Mouse (Mus musculus): ENCODE measurements around the gene Rnf220. TPM values are rescaled to one million over a fixed set of nuclear protein-coding genes. Genes with fewer than 3 reads are reported as not detected.

Rnf220 gene
- polyA plus RNA-seq, 1 experiment from 2014 or later: 76.1 TPM

GRCm38 (mm10) chr4:117438064-117438463 is 58.8 kb downstream of the Rnf220 start:
- Histone ChIP-seq H3K9me3 (ENCODE audit: low read depth, low read length) (no peaks in the 10 kb centered on the region), H3K9ac (no peak overlapping the region), H3K27me3 (ENCODE audit: insufficient read depth, low read length) (no peaks in the 10 kb centered on the region), H3K4me2 (no peak overlapping the region), H3K36me3 (ENCODE audit: insufficient read depth) (no peaks in the 10 kb centered on the region), H3K4me3 (ENCODE audit: low read depth, low read length) (no peak overlapping the region), H3K4me1 (ENCODE audit: insufficient read depth) (no peaks in the 10 kb centered on the region), H3K27ac (ENCODE audit: low read depth) (no peak overlapping the region)
- ATAC-seq (ENCODE audit: insufficient read depth) (no peak), DNase-seq (no peak)
- WGBS: 73% methylated on average over 14 of the region's 14 CpGs
- no peak for TF ChIP-seq CTCF (IDR thresholded peaks at IDR 0.05; ENCODE audit: low read depth)

- ATAC-seq (ENCODE audit: insufficient read depth): no peak
- Histone ChIP-seq H3K36me3 (ENCODE audit: insufficient read depth) (no peaks in the 10 kb centered on the region), H3K4me3 (ENCODE audit: low read depth, low read length) (no peak overlapping the region), H3K27ac (ENCODE audit: low read depth) (no peak overlapping the region), H3K9ac (no peak overlapping the region), H3K9me3 (ENCODE audit: low read depth, low read length) (no peaks in the 10 kb centered on the region), H3K27me3 (ENCODE audit: insufficient read depth, low read length) (no peaks in the 10 kb centered on the region), H3K4me1 (ENCODE audit: insufficient read depth) (no peaks in the 10 kb centered on the region), H3K4me2 (no peak overlapping the region)
- WGBS: 21% methylated on average over 14 of the region's 14 CpGs
- no peak for TF ChIP-seq CTCF (IDR thresholded peaks at IDR 0.05; ENCODE audit: low read depth)
- DNase-seq: peak; percentile 14
Observed at GRCm38 (mm10) chr4:117436995-117437660, 59.7 kb downstream of the Rnf220 start.

- Histone ChIP-seq H3K27ac (ENCODE audit: low read depth) (no peak overlapping the region), H3K4me3 (ENCODE audit: low read depth, low read length) (no peak overlapping the region), H3K9ac (no peak overlapping the region), H3K4me1 (ENCODE audit: insufficient read depth) (no peaks in the 10 kb centered on the region), H3K9me3 (ENCODE audit: low read depth, low read length) (no peaks in the 10 kb centered on the region), H3K4me2 (no peak overlapping the region), H3K27me3 (ENCODE audit: insufficient read depth, low read length) (no peaks in the 10 kb centered on the region), H3K36me3 (ENCODE audit: insufficient read depth) (no peaks in the 10 kb centered on the region)
- DNase-seq (no peak), ATAC-seq (ENCODE audit: insufficient read depth) (no peak)
- WGBS: 73% methylated on average over 8 of the region's 8 CpGs
- TF ChIP-seq CTCF (IDR thresholded peaks at IDR 0.05; ENCODE audit: low read depth): no peak
Observed at GRCm38 (mm10) chr4:117434336-117434735, 62.5 kb downstream of the Rnf220 start.

GRCm38 (mm10) chr4:117429604-117430003 is 67.2 kb downstream of the Rnf220 start:
- no peaks in the 10 kb centered on the region for H3K4me1 ChIP-seq (ENCODE audit: insufficient read depth)
- no peak overlapping the region for H3K4me2 ChIP-seq
- H3K27ac ChIP-seq (ENCODE audit: low read depth): no peak overlapping the region
- H3K9ac ChIP-seq: no peak overlapping the region
- ATAC-seq (ENCODE audit: insufficient read depth): no peak
- no peaks in the 10 kb centered on the region for H3K9me3 ChIP-seq (ENCODE audit: low read depth, low read length)
- DNase-seq: no peak
- H3K36me3 ChIP-seq (ENCODE audit: insufficient read depth): no peaks in the 10 kb centered on the region
- no peaks in the 10 kb centered on the region for H3K27me3 ChIP-seq (ENCODE audit: insufficient read depth, low read length)
- WGBS: 68% methylated on average over 9 of the region's 9 CpGs
- TF ChIP-seq CTCF (IDR thresholded peaks at IDR 0.05; ENCODE audit: low read depth): no peak
- H3K4me3 ChIP-seq (ENCODE audit: low read depth, low read length): no peak overlapping the region

- Histone ChIP-seq H3K4me1 (ENCODE audit: insufficient read depth) (no peaks in the 10 kb centered on the region), H3K4me2 (no peak overlapping the region), H3K27me3 (ENCODE audit: insufficient read depth, low read length) (no peaks in the 10 kb centered on the region), H3K36me3 (ENCODE audit: insufficient read depth) (no peaks in the 10 kb centered on the region), H3K4me3 (ENCODE audit: low read depth, low read length) (no peak overlapping the region), H3K9me3 (ENCODE audit: low read depth, low read length) (no peaks in the 10 kb centered on the region), H3K27ac (ENCODE audit: low read depth) (no peak overlapping the region), H3K9ac (no peak overlapping the region)
- ATAC-seq (ENCODE audit: insufficient read depth): no peak
- WGBS: 43% methylated on average over 12 of the region's 12 CpGs
- no peak for DNase-seq
- TF ChIP-seq CTCF (IDR thresholded peaks at IDR 0.05; ENCODE audit: low read depth): no peak
Observed at GRCm38 (mm10) chr4:117427540-117427939, 69.3 kb downstream of the Rnf220 start.

- no peak overlapping the region for H3K4me2 ChIP-seq
- H3K4me1 ChIP-seq (ENCODE audit: insufficient read depth): no peaks in the 10 kb centered on the region
- no peaks in the 10 kb centered on the region for H3K36me3 ChIP-seq (ENCODE audit: insufficient read depth)
- DNase-seq (no peak), ATAC-seq (ENCODE audit: insufficient read depth) (no peak)
- TF ChIP-seq CTCF (IDR thresholded peaks at IDR 0.05; ENCODE audit: low read depth): no peak
- no peaks in the 10 kb centered on the region for H3K27me3 ChIP-seq (ENCODE audit: insufficient read depth, low read length)
- H3K9ac ChIP-seq: no peak overlapping the region
- H3K9me3 ChIP-seq (ENCODE audit: low read depth, low read length): no peaks in the 10 kb centered on the region
- 90% methylated on average over 7 of the region's 7 CpGs for WGBS
- no peak overlapping the region for H3K4me3 ChIP-seq (ENCODE audit: low read depth, low read length)
- H3K27ac ChIP-seq (ENCODE audit: low read depth): no peak overlapping the region
Observed at GRCm38 (mm10) chr4:117421077-117421476, 75.8 kb downstream of the Rnf220 start.

GRCm38 (mm10) chr4:117416827-117417226 is 80.0 kb downstream of the Rnf220 start:
- Histone ChIP-seq H3K4me1 (ENCODE audit: insufficient read depth) (no peaks in the 10 kb centered on the region), H3K9me3 (ENCODE audit: low read depth, low read length) (no peaks in the 10 kb centered on the region), H3K27me3 (ENCODE audit: insufficient read depth, low read length) (no peaks in the 10 kb centered on the region), H3K27ac (ENCODE audit: low read depth) (no peak overlapping the region), H3K9ac (no peak overlapping the region), H3K4me3 (ENCODE audit: low read depth, low read length) (no peak overlapping the region), H3K36me3 (ENCODE audit: insufficient read depth) (no peaks in the 10 kb centered on the region), H3K4me2 (no peak overlapping the region)
- ATAC-seq (ENCODE audit: insufficient read depth) (no peak), DNase-seq (no peak)
- 63% methylated on average over 1 of the region's 1 CpGs for WGBS
- no peak for TF ChIP-seq CTCF (IDR thresholded peaks at IDR 0.05; ENCODE audit: low read depth)
